Mouse (Mus musculus): ENCODE measurements around the gene Fkbp2. TPM values are rescaled to one million over a fixed set of nuclear protein-coding genes. Genes with fewer than 3 reads are reported as not detected.
"Not testable (repeated sequence)": the region's sequence is repeated elsewhere in the genome, so short reads cannot be mapped to it uniquely, and the experiment has no call there.

Gene Fkbp2
- polyA plus RNA-seq, 1 experiment from 2014 or later: 78.5 TPM

GRCm38 (mm10) chr19:6993011-6993770 is 12.9 kb upstream of the Fkbp2 start:
- H3K27ac ChIP-seq (ENCODE audit: low read depth): peak overlapping the region; percentile 81
- H3K27me3 ChIP-seq (ENCODE audit: insufficient read depth, low read length): no peaks in the 10 kb centered on the region
- 68% methylated on average over 13 of the region's 14 CpGs for WGBS (ENCODE audit: insufficient replicate concordance)
- peaks cover 4% of the 10 kb centered on the region for H3K36me3 ChIP-seq (replicated peaks; ENCODE audit: insufficient read depth, low read length)
- peak overlapping the region; percentile 52 for H3K9ac ChIP-seq (replicated peaks)
- peak overlapping the region; percentile 100 for H3K4me2 ChIP-seq (ENCODE audit: low read depth, low read length)
- DNase-seq (no peak), ATAC-seq (peak; percentile 1; the same call in 1 of the 2 replicates)
- H3K9me3 ChIP-seq (ENCODE audit: low read length): no peaks in the 10 kb centered on the region
- TF ChIP-seq CTCF (IDR thresholded peaks at IDR 0.05; ENCODE audit: low read depth) (peak; percentile 13; the same call in 1 of the 2 replicates), EP300 (IDR thresholded peaks at IDR 0.05; ENCODE audit: low read depth) (no peak)
- H3K4me3 ChIP-seq (ENCODE audit: low read depth, low read length): peak overlapping the region; percentile 67
- H3K4me1 ChIP-seq (ENCODE audit: insufficient read depth): peaks cover 34% of the 10 kb centered on the region

DNA sequence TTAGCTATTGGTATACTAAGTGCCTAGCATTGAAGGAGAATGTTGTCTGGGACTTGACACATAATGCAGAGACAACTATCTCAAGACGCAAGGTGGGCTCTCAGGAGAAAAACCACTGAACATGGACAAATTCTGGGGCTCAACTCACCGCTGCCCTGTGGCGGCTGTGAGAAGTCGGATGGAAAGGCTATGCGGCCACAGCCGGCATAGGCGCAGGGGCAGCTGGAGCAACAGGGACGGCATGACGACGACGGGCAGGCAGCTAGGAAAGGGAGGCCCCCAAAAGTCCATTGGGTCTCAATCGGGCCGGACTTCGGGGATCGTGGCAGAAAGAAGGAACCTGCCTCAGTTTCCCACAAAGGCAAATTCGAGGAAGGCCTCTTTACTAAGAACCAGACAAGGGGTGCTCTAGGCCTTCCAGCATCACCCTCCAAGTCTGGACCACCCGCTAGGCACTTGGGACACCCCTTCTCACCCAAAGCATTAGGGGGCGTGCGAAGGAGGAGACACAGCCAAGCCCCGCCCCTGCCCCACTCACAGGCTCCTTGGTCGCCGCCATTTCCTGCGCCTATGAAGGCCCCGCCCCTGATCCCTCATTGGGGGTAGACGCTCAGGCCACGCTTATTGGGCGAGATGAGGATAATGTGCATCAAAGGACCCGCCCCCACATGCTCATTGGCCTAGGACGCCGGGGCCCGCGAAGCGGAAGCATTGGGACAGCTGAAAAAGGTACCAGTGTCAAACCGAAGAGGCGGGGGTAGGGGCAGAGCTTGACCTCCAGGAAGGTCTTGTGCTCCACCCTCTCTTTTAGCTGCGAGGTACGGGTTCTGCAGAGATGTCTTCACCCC is 11.9 kb upstream of the Fkbp2 start, which contains the start of gene Dnajc4:
Dnajc4 (minus strand) TSS at position 562 of the 848 bp plus-strand sequence.
- ATAC-seq: peak; percentile 93
- under 1% methylated on average over 36 of the region's 37 CpGs for WGBS (ENCODE audit: insufficient replicate concordance)

DNA sequence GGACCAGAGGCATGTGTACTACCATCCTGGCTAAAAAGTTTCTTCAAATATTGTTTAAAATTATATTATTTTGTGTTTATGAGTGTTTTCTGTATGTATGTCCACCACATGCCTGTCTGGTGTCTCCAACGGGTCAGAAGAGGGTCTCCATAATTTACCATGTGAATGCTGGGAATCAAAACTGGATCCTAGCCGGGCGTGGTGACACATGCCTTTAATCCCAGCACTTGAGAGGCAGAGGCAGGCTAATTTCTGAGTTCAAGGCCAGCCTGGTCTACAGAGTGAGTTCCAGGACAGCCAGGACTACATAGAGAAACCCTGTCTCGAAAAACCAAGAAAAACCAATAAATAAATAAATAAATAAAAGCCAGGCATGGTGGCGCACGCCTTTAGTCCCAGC is 10.9 kb upstream of the Fkbp2 start:
- H3K4me1 ChIP-seq (ENCODE audit: insufficient read depth): peaks cover 43% of the 10 kb centered on the region
- WGBS (ENCODE audit: insufficient replicate concordance): 81% methylated on average over 6 of the region's 6 CpGs
- not testable (repeated sequence) for H3K9me3 ChIP-seq (ENCODE audit: low read length); ATAC-seq; DNase-seq; H3K36me3 ChIP-seq (replicated peaks; ENCODE audit: insufficient read depth, low read length); H3K27me3 ChIP-seq (ENCODE audit: insufficient read depth, low read length); H3K9ac ChIP-seq (replicated peaks); H3K4me2 ChIP-seq (ENCODE audit: low read depth, low read length); H3K27ac ChIP-seq (ENCODE audit: low read depth); H3K4me3 ChIP-seq (ENCODE audit: low read depth, low read length)

More for the DNA sequence above, 11.9 kb upstream of the Fkbp2 start, which contains the start of gene Dnajc4:
- TF ChIP-seq EP300 (IDR thresholded peaks at IDR 0.05; ENCODE audit: low read depth) (no peak), CTCF (IDR thresholded peaks at IDR 0.05; ENCODE audit: low read depth) (0 out of 2 replicates have a peak, but pooled peaks have one; percentile 11)
- peak; percentile 97 for DNase-seq
- Histone ChIP-seq H3K36me3 (replicated peaks; ENCODE audit: insufficient read depth, low read length) (0 out of 2 replicates have a peak, but pooled peaks cover 2% of the 10 kb centered on the region), H3K4me2 (ENCODE audit: low read depth, low read length) (peak within 1 kb of the TSS; percentile 100), H3K27ac (ENCODE audit: low read depth) (peak within 1 kb of the TSS; percentile 81), H3K9ac (replicated peaks) (peak within 1 kb of the TSS; percentile 75), H3K4me1 (ENCODE audit: insufficient read depth) (peaks cover 40% of the 10 kb centered on the region), H3K4me3 (ENCODE audit: low read depth, low read length) (peak within 1 kb of the TSS; percentile 67), H3K9me3 (ENCODE audit: low read length) (no peaks in the 10 kb centered on the region), H3K27me3 (ENCODE audit: insufficient read depth, low read length) (no peaks in the 10 kb centered on the region)

DNA sequence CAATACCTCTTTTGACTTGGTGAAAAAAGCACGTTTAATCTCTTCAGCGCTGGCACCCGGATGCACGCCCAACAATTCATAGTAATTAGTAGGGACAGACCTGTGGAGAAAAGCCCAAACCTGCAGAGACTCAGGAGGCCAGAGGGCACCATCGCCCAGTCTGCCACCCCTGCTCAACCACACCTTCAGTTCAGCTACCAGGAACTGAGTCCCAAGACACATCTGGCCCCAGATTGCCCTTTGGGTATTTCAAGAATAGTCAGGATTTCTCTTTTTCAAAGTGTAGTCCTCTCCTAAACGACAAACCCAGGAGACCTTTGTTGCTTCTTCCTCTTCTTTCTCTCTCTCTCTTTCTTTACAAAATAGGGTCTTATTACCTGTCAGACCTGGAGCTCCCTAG is 10.4 kb upstream of the Fkbp2 start:
- peaks cover 46% of the 10 kb centered on the region for H3K4me1 ChIP-seq (ENCODE audit: insufficient read depth)
- no peak overlapping the region for H3K4me2 ChIP-seq (ENCODE audit: low read depth, low read length)
- WGBS (ENCODE audit: insufficient replicate concordance): 81% methylated on average over 6 of the region's 6 CpGs
- H3K9me3 ChIP-seq (ENCODE audit: low read length): no peaks in the 10 kb centered on the region
- DNase-seq (no peak), ATAC-seq (no peak)
- H3K36me3 ChIP-seq (replicated peaks; ENCODE audit: insufficient read depth, low read length): 0 out of 2 replicates have a peak, but pooled peaks cover 2% of the 10 kb centered on the region
- TF ChIP-seq EP300 (IDR thresholded peaks at IDR 0.05; ENCODE audit: low read depth) (no peak), CTCF (IDR thresholded peaks at IDR 0.05; ENCODE audit: low read depth) (no peak)
- H3K9ac ChIP-seq (replicated peaks): no peak overlapping the region
- H3K4me3 ChIP-seq (ENCODE audit: low read depth, low read length): no peak overlapping the region
- no peaks in the 10 kb centered on the region for H3K27me3 ChIP-seq (ENCODE audit: insufficient read depth, low read length)
- no peak overlapping the region for H3K27ac ChIP-seq (ENCODE audit: low read depth)

DNA sequence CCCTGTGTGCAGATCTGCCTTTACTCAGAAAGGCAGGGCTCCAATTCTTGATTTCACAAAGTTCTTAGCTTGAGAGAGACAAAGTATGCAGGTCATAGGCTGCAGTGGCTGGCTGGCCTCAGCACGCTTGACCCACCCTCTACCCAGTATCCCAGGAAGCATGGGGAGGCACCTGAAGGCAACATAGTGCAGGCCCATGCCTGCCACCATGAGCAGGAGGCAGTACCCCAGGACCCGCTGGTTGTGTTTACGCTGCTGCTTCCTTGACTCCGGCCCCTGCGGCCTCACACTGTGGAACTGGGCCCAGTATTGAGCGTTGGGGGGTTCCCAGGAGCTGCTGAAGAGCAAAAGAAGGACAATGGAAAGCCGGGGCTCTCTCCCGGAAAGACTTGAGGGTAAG is 8.9 kb upstream of the Fkbp2 start:
- DNase-seq: no peak
- ATAC-seq: no peak
- Histone ChIP-seq H3K4me2 (ENCODE audit: low read depth, low read length) (no peak overlapping the region), H3K36me3 (replicated peaks; ENCODE audit: insufficient read depth, low read length) (peaks cover 8% of the 10 kb centered on the region; the same call in 1 of the 2 replicates), H3K27me3 (ENCODE audit: insufficient read depth, low read length) (no peaks in the 10 kb centered on the region), H3K27ac (ENCODE audit: low read depth) (no peak overlapping the region), H3K9me3 (ENCODE audit: low read length) (no peaks in the 10 kb centered on the region), H3K9ac (replicated peaks) (no peak overlapping the region), H3K4me3 (ENCODE audit: low read depth, low read length) (no peak overlapping the region), H3K4me1 (ENCODE audit: insufficient read depth) (peaks cover 36% of the 10 kb centered on the region)
- TF ChIP-seq EP300 (IDR thresholded peaks at IDR 0.05; ENCODE audit: low read depth): no peak
- TF ChIP-seq CTCF (IDR thresholded peaks at IDR 0.05; ENCODE audit: low read depth): no peak
- 91% methylated on average over 8 of the region's 8 CpGs for WGBS (ENCODE audit: insufficient replicate concordance)

DNA sequence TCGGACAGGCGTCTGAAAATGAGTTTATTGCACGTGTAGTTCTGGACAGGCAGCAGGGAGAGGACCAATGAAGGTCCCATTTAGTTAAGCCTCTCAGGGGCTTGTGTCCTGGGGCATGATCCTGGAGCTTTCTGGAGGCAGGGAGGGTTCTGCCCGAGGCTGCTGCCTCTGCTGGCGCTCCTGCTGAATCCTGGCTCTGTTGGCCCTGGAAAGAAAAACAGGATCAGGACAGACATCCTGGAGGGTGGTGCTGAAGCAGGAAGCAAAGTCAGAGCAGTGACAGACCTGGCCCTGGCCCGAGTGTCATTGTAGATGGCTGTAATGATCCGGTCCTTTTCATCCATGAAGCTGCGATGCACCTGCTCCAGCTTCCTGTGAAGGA is 7.6 kb upstream of the Fkbp2 start:
- Histone ChIP-seq H3K4me3 (ENCODE audit: low read depth, low read length) (peak overlapping the region; percentile 77), H3K4me1 (ENCODE audit: insufficient read depth) (peaks cover 31% of the 10 kb centered on the region), H3K4me2 (ENCODE audit: low read depth, low read length) (peak overlapping the region; percentile 98), H3K27ac (ENCODE audit: low read depth) (peak overlapping the region; percentile 48; the same call in 1 of the 2 replicates), H3K36me3 (replicated peaks; ENCODE audit: insufficient read depth, low read length) (peaks cover 16% of the 10 kb centered on the region; the same call in 1 of the 2 replicates), H3K9ac (replicated peaks) (peak overlapping the region; percentile 75), H3K27me3 (ENCODE audit: insufficient read depth, low read length) (no peaks in the 10 kb centered on the region), H3K9me3 (ENCODE audit: low read length) (no peaks in the 10 kb centered on the region)
- ATAC-seq: no peak
- TF ChIP-seq EP300 (IDR thresholded peaks at IDR 0.05; ENCODE audit: low read depth): no peak
- no peak for TF ChIP-seq CTCF (IDR thresholded peaks at IDR 0.05; ENCODE audit: low read depth)
- peak; percentile 24 for DNase-seq
- 9% methylated on average over 8 of the region's 8 CpGs for WGBS (ENCODE audit: insufficient replicate concordance)

Data from liver, postnatal 0 days (tissue).